Comparison of ENCODE assay signal across 35 mouse cellular contexts in the genomic region with DNA sequence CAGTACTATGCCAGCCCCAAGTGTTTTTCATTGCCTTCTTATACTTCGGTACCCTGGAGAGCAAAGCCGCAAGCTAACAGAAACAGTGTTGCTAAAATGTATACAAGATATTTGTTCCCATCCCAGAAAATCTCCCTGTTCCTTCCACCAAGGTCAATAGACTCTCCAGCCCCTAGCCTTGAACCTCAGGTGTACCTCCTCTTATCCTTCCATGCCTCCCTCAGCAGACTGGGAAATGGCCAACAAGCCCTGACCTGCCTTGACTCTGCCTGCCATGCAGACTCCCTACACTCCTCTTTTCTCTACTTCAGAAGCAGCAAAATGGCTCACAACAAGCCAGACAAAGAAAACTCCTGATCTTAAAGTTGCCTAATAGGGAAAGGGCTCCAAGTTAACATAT. TPM values are rescaled to one million over a fixed set of nuclear protein-coding genes. Genes with fewer than 3 reads are reported as not detected.
"Had no signal": no experiment of that assay in that cellular context is flagged by ENCODE, and none has a peak within 500 bp of the region (broad histone marks: within the 10 kb centered on the region; RNA-seq: fewer than 3 reads in every experiment).

No protein-coding gene starts in this region.

- H3K4me2 ChIP-seq: embryonic facial prominence, embryonic 12.5 days; embryonic facial prominence, embryonic 13.5 days; embryonic facial prominence, embryonic 15.5 days; forebrain, embryonic 12.5 days; forebrain, embryonic 13.5 days; forebrain, embryonic 15.5 days had no signal

- H3K36me3 ChIP-seq: embryonic facial prominence, embryonic 10.5 days; embryonic facial prominence, embryonic 12.5 days; embryonic facial prominence, embryonic 13.5 days; embryonic facial prominence, embryonic 15.5 days; forebrain, embryonic 10.5 days; forebrain, embryonic 12.5 days; forebrain, embryonic 15.5 days had no signal

- H3K9ac ChIP-seq: embryonic facial prominence, embryonic 12.5 days; embryonic facial prominence, embryonic 13.5 days; embryonic facial prominence, embryonic 15.5 days; forebrain, embryonic 12.5 days; forebrain, embryonic 13.5 days; forebrain, embryonic 15.5 days; forebrain, postnatal 0 days had no signal

- H3K4me1 ChIP-seq: embryonic facial prominence, embryonic 12.5 days; embryonic facial prominence, embryonic 13.5 days; embryonic facial prominence, embryonic 15.5 days; forebrain, embryonic 12.5 days; forebrain, embryonic 13.5 days; forebrain, embryonic 15.5 days had no signal

- H3K27me3 ChIP-seq: embryonic facial prominence, embryonic 12.5 days; embryonic facial prominence, embryonic 13.5 days; embryonic facial prominence, embryonic 15.5 days; forebrain, embryonic 15.5 days had no signal

- ATAC-seq: forebrain, embryonic 13.5 days; forebrain, embryonic 14.5 days; forebrain, embryonic 15.5 days; forebrain, embryonic 16.5 days; forebrain, postnatal 0 days had no signal

- H3K27ac ChIP-seq: embryonic facial prominence, embryonic 10.5 days; embryonic facial prominence, embryonic 12.5 days; embryonic facial prominence, embryonic 13.5 days; embryonic facial prominence, embryonic 15.5 days; forebrain, embryonic 10.5 days; forebrain, embryonic 12.5 days; forebrain, embryonic 13.5 days; forebrain, embryonic 15.5 days; gastrocnemius, adult 2 months had no signal

- H3K4me3 ChIP-seq: embryonic facial prominence, embryonic 10.5 days; embryonic facial prominence, embryonic 12.5 days; embryonic facial prominence, embryonic 13.5 days; embryonic facial prominence, embryonic 15.5 days; erythroblast, embryonic 14.5 days; forebrain, embryonic 10.5 days; forebrain, embryonic 12.5 days; forebrain, embryonic 13.5 days; forebrain, embryonic 15.5 days; gastrocnemius, adult 2 months had no signal

- H3K9me3 ChIP-seq: embryonic facial prominence, embryonic 10.5 days; embryonic facial prominence, embryonic 12.5 days; embryonic facial prominence, embryonic 13.5 days; embryonic facial prominence, embryonic 15.5 days; forebrain, embryonic 10.5 days; forebrain, embryonic 12.5 days; forebrain, embryonic 13.5 days; forebrain, embryonic 15.5 days had no signal

- DNase-seq: cerebellum, adult 2 months; cerebellum, adult 8-10 months; cerebellum, adult 9-10 months; cerebellum, adult 9-11 months; cerebellum, postnatal 10 days; cerebellum, postnatal 14 days; cerebellum, postnatal 25 days; cerebellum, postnatal 36 days; embryo, embryonic 11 days; forebrain, postnatal 0 days; gastrocnemius, adult 2 months; gastrocnemius, postnatal 10 days; gastrocnemius, postnatal 14 days; gastrocnemius, postnatal 25 days; gastrocnemius, postnatal 36 days; heart, adult 18-20 months had no signal

RNA-seq across cellular contexts. Expression of gene Tmem114, which starts 28.4 kb away (rescaled TPM):
- total RNA-seq: common myeloid progenitor, adult 5-6 weeks; forebrain, postnatal 0 days; gastrocnemius, adult 18-20 months; gastrocnemius, adult 2 months; gastrocnemius, adult 8-10 months; gastrocnemius, postnatal 10 days; gastrocnemius, postnatal 14 days; gastrocnemius, postnatal 25 days; gastrocnemius, postnatal 36 days; gastrocnemius, postnatal 4 days; granulocyte monocyte progenitor cell, adult 5-6 weeks; heart, adult 18-20 months had no signal
- polyA plus RNA-seq: embryonic facial prominence, embryonic 10.5 days; embryonic facial prominence, embryonic 11.5 days; embryonic facial prominence, embryonic 13.5 days; embryonic facial prominence, embryonic 14.5 days; embryonic facial prominence, embryonic 15.5 days; erythroblast, embryonic 14.5 days; forebrain, embryonic 11.5 days; forebrain, embryonic 12.5 days; forebrain, embryonic 13.5 days; forebrain, embryonic 14.5 days; forebrain, embryonic 15.5 days had no signal

RNA-seq across cellular contexts. Expression of gene Abat, which starts 59.9 kb away (rescaled TPM):
- total RNA-seq: granulocyte monocyte progenitor cell, adult 5-6 weeks had no signal
